Mouse (Mus musculus) CD4-positive naive resting alpha-beta T cell, adult 76 days (primary cell): ENCODE data around the gene Fscn1. TPM values are rescaled to one million over a fixed set of nuclear protein-coding genes. Genes with fewer than 3 reads are reported as not detected.

Experiments
- total RNA-seq: library from RNA; stranded (reverse); gene quantifications from one replicate; pipeline ENCODE4 v1.2.4, GENCODE M21; 2023

Fscn1 gene
- 1.6 TPM for total RNA-seq

DNA sequence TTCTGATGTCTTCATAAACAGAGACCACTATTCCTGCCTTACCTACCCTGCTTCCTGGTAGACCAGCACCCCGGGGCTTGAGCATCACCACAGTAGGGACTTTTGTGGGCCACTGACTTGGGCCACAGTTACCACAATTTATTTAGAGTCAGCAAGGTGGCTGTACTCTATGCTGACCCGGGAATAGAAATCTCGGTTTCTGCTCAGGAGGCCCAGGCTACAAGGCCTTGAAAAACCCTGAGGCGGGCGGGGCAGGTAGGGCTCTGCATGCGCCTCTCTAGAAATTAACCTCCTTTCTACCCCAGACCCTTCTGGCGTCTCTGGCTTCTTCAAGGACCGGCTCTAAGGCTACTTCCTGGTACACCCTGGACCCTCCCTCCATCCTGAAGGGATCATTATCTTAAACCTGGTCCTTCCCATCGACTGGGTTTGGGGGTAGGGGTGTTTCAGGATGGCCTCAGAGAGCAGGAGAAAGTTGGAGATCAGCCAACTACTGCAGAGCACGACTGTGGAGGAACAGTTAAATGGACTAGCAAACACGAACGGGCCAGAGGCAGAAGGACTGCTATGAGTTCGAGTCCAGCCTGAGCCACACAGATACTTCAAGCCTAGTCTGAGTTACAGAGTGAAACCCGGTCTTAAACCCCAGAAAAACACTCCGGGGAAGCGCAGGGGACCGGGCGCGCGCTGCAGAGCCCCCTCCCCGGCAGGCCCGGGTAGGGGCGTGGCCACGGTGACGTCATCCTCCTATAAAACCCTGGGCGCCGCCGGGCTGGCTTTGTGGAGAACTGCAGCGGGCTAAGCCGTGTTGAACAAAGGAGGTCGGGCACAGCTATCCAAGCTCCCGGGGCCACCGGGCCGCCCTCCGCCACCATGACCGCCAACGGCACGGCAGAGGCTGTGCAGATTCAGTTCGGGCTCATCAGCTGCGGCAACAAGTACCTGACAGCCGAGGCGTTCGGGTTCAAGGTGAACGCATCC lies at the start of gene Fscn1:
Gene Fscn1, plus strand, starts transcription at position 768 of the 981 bp plus-strand sequence.

Other genes starting within 250 kb of the Fscn1 start
- gene Tnrc18, start 142.7 kb upstream of the Fscn1 start, total RNA-seq: 91.6 TPM
- 4.7 TPM for gene Fbxl18, start 64.9 kb upstream of the Fscn1 start, total RNA-seq
- 7,061 TPM for gene Actb, start 53.6 kb upstream of the Fscn1 start, total RNA-seq
- 19.6 TPM for gene Rnf216, start 152.7 kb downstream of the Fscn1 start, total RNA-seq
- gene Olfr718-ps1, start 187.2 kb downstream of the Fscn1 start, total RNA-seq: not detected
- gene Rbak, start 220.4 kb downstream of the Fscn1 start, total RNA-seq: 16.9 TPM
- gene Spdye4b, start 220.7 kb downstream of the Fscn1 start, total RNA-seq: not detected